Mouse (Mus musculus) kidney, postnatal 4 days (tissue): ENCODE results near the gene Ltbp2.
A peak's percentile ranks its signal among the peaks of the same experiment; 100 is the strongest.

Experiments
- DNase-seq, 2 experiments: peaks; one replicate each; pipeline ENCODE4 v3.0.0; 2021; ENCODE audit warnings: mixed read lengths in 2 of 2

The Ltbp2 gene

DNA sequence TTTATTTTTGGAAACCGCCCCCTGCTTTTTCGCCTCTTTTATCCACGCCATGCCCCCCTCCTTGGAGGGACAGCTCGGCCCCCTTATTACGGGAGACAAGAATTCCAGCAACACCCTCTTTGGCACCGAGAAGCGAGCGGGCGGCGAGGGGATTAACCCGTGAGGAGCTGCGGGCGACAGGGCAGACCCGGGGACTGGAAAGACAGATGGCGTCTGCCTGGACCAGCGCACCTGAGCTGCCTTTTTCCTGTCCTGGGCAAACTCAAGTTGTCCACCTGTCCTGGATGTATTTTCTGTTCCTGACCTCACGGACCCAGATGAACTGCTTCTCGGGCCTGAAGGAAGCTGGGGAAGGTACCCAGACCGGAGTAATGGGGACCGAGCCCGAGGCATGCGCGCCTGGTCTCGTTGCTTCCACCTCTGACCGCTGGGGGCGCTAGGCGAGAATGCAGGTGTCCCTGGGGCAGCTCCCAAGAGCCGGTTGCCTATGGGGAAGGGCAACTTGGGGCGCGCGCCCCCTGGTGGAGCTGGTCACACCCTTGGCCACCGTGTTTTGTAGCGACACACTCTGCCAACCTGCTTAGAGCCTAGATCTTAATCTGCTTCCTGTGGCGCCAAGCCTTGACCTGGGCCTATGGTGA is at the start of gene Ltbp2:
Gene Ltbp2, minus strand, starts transcription at position 52 of the 641 bp plus-strand sequence.
- DNase-seq: peak; percentile 89 to 90

DNA sequence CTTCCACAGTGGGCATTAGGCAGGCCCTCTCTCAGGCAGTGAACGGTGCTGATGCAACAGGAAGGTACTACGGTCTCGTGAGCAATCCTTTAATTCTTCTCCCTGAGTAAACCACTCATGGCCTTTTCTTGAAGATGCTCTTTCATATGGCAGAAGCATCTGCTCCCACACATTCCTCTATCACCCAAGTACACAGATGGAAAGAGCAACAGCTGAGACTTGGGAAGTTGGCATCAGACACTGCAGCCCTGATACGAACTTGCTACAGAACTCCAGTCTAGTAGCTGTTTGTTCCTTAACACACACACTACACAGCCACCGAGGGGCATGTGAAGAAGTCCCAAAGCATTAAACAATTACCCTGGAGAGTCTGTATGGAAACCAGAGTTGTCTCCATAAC is 48.0 kb upstream of the Ltbp2 start:
- no peak for DNase-seq

DNA sequence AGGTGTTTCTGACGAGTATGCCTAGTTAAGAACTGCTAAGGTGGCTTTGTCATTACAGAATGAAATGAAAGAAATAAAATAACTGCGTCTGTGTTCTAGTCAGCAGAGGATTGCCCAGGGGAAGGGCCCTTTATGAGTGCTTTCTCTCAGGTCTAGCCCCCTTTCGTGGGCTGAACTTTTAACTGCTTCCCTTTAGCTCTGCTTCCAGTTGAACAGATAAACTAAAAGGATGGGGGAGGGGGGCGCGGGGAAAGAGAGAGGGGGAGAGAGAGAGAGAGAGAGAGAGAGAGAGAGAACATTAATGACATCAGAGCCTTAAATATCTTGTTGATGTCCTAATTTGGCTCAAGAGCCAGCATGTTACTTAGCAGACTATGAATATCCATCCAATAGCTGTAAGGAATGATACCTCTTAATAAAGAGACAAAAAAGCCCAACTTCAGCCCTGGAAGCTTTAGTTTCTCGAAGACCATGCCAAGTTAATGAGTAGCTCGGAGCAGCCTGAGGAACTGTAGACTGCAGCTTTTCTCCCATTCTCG is 45.6 kb upstream of the Ltbp2 start:
- DNase-seq: no peak

DNA sequence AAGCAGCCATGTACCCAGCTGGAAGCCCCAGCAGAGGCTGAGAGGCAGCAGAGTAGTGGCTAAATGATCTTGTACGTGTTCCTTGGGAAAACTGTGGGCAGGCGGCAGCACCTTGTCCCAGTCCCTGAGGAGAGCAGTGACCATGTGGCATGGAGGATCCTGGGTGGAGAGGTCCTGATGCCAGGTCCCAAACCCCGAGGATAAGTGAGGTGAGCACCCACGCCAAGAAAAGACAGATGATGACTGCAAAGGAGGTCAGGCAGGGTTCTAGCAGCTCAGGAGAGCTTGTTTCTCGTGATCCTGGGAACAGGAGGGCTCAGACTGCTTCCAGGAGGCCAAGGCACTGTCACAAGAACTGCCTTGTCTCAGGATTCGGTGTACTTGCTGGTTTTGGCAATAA is 42.5 kb upstream of the Ltbp2 start:
- no peak for DNase-seq

DNA sequence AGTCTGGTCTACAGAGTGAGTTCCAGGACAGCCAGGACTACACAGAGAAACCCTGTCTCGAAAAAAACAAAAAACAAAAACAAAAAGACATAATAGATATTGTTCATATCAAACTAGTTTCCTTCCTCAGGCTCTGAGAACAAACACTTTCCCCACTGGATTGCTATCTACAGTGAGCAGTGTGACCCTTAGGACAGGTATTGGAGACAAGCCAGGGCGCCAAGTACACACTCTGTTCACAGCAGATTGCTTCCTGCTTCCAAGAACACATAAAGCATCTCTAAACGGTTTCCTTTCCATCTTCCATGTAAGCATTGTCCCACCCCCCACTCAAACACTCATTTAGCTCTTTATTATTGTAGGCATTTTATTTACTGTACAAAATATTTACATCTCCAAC is 41.5 kb upstream of the Ltbp2 start:
- DNase-seq: no peak

DNA sequence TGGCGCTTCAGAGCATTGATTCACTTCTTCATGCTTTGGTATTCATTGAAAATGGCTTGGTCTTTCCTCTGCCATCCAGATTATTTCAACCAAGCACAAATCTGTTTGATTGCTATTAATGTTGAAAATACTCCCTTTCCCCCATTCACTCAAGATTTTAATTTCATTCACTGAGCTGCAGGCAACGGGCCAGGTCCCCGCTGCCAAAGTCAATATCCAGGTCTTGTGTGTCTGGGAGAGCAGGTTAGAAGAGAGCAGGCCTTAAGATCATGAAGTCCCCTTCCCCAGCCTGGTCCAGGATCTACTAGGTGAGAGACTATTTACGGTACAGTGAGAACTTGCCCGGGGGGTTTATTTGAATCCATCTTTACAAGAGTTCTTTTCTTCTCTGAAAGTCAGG is 38.6 kb upstream of the Ltbp2 start:
- DNase-seq: no peak

DNA sequence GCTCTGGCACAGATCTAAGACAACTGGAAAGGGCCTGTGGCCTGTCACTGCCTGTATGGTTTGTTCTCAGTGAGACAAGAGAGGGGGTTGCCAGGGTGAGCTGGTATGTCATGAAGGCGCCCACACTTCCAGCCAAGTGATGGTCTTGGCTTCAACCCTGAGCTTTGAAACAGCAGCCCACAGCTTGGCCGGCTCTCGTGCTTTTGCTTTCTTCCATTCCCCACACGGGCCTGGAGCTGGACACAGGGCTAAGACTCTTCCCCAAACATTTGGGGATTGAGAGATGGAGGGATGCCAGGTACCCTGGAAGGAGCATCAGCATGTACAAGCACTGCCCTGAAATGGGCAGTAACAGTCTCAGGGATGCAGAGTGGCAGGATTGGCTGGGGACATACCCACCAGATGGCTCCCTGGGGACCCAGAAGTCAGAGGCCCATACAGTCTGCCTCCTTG is 36.3 kb upstream of the Ltbp2 start:
- no peak for DNase-seq

DNA sequence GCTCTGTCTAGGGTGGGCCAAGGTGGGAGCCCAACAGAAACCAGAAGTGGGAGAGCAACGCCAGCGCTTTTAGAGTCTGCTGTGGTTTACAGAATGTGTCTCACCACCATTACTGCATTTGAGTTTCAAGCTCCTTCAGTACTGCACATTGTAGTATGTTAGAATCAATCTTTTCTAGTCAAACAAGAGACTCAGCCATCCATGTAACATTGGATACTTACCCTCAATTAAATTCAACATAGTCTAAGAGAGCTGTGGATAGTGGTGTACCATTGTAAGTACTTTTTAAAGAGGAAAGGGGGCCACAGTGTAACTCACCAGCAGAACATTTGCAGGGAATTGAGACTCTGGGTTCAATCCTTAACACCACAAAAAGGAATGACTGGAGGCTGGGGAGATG is 35.3 kb upstream of the Ltbp2 start:
- no peak for DNase-seq

DNA sequence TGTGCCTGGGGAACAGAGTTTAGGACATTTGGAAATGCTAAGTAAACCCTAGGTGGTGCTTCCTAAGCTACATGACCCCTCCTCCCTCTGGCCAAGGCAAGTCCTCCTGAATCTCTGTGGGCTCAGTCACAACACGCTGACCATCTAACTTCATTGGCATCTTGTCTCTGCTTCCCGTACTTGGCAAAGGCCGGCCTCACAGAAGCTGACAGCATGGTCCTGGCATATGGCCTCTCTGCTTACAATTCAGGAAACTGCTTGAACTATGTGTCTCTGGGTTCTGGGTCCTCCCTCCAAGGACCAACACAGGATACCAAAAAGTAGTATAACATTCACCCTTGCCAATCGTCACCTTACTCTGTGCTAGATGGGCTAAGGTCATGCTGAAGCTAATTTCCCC is 33.7 kb upstream of the Ltbp2 start:
- DNase-seq: no peak

DNA sequence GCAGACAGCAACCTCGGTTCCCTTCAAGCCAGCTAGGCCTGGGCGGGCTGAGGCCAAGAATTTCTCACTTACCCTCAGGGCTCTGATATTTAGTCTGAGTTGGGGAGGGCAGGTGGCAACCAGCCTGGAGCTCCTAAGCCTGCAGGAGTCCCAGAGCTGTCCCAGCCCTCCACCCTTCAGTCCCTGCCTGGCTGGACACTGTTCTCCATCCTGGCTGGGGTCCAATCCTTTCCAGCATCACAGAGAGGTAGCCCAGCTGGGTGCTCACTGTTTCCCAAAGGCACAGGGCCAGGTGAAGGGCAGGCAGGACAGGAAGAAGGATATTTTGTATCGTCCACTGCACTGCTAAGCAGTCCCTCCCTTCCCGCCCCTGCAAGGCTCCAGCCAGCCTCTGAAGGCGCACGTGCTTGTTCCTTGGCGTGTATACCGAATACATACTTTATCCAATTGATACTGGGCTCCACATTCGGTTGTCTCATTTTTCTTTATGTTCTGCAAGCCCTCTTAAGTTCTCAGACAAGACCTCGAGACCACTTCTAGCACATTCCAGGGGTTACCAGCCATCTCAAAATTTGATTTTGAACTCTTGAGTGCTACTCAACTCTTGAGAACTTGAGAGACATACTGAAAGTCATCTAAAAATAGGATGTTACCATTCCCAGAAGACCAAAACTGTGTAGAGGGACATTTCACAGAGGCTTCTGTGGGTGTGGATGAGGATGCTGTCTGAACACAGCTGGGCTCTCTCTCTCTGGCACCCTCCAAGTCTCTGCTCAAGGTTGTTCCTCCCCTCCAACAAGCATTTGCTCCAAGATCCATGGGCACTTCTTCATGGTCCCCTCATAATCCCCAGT is 31.5 kb upstream of the Ltbp2 start:
- DNase-seq: peak in 1 of 2 experiments; percentile 23

DNA sequence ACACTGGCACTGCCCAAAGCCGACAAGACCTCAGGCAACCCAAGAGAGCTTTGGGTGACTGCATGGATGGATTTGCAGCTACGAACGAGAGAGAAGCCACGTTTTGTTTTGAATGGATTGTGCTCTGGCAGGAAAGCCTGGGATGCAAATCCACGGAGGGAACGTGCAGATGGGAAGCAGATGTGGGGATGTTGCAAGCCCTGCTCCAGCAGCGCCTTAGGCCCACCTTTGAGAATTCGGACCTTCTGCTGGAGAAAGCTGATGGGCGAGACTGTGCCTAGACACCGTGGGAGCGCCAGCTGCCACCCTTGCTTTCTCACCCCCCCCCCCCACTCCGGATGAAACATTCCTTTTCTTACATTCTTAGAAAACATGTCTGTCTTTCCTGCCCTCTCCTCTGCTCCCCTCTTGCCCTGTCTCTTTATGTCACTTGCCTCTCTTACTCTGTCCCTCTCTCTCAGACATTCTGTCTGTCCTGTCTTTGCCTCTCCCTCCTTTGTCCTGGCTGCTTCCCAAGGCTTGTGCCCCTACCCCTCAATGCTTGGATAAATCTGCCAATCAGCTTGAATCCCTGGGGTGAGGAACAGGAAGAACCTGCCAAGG is 30.8 kb upstream of the Ltbp2 start:
- DNase-seq: no peak

DNA sequence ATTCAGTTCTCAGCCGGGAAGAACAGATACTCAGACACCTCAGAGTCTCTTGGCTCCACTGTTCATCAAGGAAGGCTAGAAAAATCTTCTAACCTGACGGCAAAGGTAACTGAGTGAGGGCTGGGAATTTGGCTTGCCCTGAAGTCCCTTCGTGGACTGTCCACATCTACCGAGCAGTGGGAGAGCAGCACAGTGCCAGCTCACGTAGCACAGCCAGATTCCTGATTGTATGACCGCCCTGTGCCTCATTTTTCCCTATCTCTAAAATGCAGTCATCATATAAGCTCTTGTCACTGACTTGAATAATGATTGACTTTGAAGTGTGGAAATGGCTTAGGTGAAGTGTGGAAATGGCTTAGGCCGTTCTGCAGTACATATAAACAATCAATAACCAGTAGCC is 28.1 kb upstream of the Ltbp2 start:
- DNase-seq: no peak

DNA sequence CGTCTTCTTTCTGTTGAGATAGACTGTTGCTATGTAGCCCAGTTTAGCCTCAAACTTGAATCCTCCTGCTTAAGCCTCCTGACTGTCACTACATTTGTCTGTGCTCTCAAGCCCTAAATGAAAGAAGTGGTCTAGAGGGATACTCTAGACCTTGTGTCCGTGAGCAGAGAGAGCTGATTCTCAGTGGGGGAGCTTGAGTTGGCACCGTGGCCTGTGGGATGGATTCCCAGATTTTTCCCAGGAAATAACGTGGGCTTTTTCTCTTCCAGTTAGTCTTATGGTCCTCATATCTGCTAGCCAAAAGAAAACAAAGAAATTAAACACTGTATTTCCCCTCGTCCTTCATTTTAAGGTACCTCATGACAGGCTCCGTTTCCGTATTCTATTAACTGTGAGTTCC is 24.0 kb upstream of the Ltbp2 start:
- DNase-seq: no peak

DNA sequence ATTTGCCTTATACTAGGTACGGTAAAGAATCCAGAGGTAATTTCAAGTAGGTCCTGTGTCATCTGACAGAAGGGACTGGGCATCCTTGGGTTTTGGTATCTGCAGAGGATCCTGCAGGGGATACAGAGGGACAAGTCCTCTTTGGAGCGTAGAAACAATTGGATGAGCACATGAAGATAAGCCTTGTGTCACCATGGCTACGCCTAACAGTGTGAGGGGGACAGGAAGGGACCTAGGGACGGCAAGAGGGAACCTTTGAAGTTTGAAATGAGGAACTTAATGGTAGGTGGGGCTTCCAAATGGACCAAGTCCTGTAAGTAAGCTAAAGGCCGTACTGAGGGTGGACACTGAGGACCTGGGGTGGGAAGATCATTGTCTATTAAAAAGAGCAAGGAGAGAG is 21.0 kb upstream of the Ltbp2 start:
- DNase-seq: no peak

DNA sequence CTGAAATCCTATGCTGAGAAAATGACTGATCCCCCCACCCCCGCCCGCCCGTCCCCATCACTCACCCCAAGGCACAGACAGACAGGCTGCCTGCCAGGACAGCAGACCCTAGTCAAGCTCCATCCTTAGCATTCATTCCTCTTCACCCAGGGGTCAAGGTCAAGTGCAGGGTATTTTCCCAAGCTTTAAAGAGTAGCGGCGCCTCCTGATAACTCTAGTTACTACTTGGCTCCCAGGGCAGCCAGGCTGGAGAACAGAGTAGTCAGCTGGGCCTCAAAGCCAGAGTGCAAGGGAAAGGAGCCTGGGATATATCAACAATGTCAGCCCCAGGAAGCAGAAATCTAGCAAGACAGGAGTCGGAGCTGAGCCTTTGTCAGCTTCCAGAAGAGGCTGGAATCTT is 19.9 kb upstream of the Ltbp2 start:
- DNase-seq: no peak

DNA sequence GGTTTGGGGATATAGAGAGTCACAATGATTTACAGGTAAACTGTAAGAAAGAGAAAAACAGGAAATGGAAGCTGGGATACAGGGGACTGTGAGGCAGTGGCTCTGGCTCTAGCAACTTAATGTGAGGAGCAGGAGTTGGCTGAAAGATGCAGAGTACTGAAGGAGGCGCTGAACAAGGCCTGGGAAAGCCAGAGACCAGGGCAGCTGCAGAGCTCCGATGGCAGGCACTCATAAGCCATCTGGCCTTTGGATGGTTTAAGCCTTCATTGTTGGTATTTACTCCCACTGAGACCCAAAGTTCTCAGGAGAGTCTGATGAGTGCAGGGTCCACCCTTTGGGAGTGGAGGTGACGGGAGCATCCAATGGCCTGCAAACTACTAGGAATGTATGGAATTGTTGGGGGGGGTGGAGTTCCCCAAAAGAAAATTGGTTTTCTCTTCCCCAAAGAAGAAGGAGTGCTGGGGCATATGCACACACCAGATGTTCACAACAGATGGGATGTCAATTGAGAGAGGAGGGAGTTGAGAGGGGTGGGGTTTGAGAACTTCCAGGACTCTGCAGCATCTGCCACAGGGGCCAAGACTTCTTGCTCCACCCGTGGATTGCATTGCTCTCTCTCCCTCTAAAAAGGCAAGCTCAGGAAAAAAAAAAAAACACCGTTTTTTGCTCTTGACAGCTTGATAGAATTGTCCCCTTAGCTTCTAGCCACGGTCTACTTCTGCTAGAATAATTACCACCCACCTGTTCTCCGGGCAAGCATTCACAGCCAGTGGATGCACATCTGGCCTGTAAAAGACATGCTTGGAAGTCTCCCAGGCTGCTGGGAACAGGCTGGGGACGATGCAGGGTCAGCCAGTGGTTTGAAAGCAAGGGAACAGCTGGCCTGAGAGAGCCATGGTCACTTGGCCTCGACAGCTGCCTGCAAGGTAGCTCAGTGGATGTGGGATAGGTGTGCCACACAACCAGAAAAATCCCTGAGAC is 17.6 kb upstream of the Ltbp2 start:
- no peak for DNase-seq

DNA sequence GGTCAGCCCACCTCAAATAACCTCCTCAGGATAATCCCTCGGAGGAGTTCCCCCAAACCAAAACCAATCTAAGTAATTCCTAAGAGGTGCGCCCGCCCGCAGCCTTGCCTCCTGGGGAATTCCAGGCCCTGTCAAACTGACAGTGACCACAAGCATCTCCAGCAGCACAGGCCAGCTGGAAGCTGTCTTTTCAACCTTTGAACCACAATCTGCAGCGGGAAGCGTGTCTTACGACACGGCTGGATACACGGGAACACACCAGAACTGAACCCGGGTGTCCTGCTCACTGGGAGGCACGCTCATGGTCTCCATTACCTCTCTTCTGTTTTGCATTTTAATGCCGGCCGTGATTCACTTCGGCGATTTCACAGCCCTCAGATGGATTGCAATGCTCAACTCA is 14.0 kb upstream of the Ltbp2 start:
- DNase-seq: peak; percentile 24 to 52

DNA sequence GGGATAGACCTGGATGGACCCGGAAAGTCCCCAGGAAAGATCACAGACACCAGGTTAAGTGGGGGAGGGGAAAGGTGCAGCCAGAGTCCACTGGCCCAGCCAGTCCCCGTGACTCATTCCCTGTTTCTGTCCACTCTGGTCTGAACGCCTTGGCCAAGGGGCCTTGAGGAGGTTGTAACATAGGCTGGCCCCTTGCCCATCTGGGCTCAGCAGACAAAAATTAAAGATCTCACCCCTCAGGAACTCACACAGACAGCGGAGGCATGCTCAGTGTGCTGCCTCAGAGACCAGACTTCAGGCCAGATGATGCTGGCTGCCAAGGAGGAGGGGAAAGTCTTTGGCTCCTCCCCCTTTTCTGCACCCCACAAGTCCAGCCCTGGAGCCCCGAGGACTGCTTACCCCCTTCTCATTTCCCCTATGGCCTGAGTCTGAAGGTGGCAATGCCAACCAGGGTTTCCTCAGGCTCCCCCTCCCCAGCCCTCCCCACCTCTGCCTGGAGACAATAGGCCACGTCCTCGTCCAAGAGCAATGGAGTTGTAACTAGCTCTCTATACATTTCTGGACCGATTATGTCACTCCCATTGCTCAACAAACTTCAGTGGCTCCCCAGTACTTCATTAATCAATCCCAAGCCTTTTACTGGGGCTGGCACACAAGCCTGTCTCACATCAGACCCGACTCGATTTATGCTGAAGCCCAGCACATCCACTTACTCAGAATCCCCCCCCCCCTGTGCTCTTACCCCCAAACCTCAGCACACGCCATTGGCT is 9.0 kb upstream of the Ltbp2 start:
- DNase-seq: peak in 1 of 2 experiments; percentile 47

DNA sequence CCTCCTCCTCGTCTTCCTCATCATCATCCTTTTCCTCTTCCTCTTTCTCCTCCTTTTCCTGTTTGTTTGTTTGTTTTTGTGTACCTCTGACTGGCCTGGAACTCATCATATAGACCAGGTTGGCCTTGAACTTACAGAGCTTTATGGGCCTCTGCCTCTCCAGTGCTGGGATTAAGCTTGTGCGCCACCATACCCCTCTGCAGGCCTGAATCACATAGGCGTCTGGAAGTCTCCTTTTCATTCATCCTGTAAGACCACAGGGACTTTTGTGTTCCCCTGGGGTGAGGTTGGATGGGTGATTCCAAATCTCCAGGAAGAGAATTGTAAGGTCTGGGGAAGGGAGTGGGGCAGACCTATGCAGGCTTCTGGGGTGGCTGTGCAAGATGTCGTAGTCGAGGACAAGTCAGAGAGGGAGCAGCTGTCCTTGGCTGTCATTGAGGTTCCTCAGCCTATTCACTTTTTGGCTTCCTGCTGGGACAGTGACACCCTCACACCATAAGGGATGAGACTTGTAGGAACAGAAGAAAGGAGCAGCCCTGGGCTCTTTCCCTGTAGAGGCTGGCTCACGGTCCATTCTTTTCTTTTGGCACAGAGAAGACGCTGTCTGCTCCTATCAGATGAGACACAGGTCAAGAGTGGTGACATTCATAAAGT is 8.2 kb upstream of the Ltbp2 start:
- DNase-seq: no peak

DNA sequence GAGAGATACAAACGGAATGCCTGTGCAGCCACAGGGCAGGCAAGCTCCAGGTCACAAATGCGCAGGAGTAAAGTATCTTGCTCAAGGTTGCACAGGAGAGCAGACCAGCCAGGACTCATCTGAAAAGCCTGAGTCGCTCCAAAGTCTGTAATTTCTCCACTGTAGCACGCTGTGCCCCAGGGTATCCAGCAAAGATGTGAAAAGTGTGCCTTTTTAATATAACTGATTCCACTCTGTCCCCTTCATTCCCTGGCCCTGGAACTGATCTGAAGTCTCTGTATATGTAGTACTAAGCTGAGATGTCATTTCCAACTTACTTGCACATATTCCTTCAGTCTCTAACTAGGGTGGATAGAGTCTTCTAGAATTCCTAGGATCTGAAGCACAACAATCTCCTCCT is 6.5 kb upstream of the Ltbp2 start:
- no peak for DNase-seq

DNA sequence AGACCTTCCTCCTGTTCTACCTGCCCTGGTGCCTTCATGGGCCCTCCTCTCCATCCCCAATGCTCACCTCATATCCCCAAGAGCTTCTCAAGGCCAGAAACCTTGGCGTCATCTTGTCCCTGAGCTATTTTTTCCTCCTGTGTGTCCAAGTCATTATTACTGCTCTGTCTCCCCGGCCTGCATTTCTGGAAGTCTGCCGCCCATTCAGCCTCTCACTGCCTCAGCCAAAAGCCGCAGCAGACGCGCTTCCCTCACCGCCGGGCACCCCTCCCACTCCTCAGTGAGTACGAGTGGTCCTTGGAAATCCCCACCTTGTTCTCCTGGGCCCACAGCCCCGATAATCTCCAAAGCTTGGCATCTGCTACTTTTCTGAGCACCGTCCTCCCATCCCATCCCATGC is 3.8 kb upstream of the Ltbp2 start:
- no peak for DNase-seq
